Mouse (Mus musculus): ENCODE results near the gene Plekha7. TPM values are rescaled to one million over a fixed set of nuclear protein-coding genes. Genes with fewer than 3 reads are reported as not detected.
"Not testable (repeated sequence)": the region's sequence is repeated elsewhere in the genome, so short reads cannot be mapped to it uniquely, and the experiment has no call there.

Gene Plekha7
- total RNA-seq, 2 experiments from 2014 or later = 9.5 to 11.9 TPM

DNA sequence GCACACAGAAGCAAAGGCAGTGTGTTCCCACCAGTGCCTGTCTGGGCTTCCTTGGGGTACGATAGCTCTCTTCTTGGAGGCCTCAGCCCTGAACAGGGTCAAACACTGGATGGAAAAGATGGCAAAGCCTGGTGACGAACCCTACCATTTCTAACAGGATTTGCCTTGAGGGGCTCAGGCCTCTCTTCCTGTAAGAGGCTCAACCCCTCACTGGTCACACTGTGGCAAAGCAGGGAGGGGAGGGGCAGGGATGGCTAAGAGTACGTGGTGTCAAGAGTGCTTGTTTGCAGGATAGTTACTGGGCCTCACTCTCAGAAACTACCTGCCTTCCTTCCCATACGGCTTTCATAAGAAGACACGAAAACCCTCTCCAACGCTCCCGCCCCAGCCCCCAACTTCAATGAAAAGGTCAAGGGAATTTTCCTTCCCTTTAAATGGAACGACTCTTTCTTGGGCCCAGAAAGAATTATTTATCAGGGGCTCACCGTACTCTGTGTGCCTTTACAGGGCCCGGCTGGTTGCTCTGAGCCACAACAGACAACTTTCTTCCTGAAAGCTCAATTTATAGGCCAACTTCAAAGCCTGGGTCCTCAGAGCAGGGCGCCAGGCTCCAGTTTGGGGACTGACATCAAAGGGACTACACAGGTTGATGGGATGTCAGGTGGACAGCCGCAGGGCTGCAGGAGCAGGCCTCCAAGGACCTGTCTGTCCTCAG, 192.8 kb downstream of the Plekha7 start:
- intact Hi-C loops (cut with DNase I) = no loop called here
- no peak for DNase-seq

- intact Hi-C loops (cut with DNase I) = no loop called here
- no peak for DNase-seq
These were observed 196.6 kb downstream of the Plekha7 start for GRCm38 (mm10) chr7:116111546-116111945.

GRCm38 (mm10) chr7:116110661-116111060, 197.5 kb downstream of the Plekha7 start:
- intact Hi-C loops (cut with DNase I) = no loop called here

DNA sequence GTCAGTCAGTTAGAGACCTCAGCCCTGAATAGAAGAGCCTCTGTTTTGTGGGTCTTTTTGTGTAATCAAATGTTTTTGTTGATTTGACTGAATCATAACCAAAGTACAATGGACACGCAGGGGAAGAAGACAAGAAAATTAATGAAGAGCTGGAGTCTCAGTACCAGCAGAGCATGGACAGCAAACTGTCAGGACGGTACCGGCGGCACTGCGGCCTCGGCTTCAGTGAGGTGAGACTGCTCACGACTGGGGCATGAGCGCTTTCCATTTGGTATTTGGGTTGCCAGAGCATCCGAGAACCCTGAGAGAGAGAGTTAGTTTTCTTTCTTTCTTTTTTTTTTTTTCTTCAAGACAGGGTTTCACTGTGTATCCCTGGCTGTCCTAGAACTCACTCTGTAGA, 205.1 kb downstream of the Plekha7 start:
- DNase-seq = no peak
- intact Hi-C loops (cut with DNase I) = no loop called here

More at GRCm38 (mm10) chr7:116110661-116111060, 197.5 kb downstream of the Plekha7 start:
- DNase-seq = no peak

- DNase-seq = peak; percentile 31 to 41
- intact Hi-C loops (cut with DNase I) = no loop called here
These were observed 208.1 kb downstream of the Plekha7 start for GRCm38 (mm10) chr7:116099952-116100528.

DNA sequence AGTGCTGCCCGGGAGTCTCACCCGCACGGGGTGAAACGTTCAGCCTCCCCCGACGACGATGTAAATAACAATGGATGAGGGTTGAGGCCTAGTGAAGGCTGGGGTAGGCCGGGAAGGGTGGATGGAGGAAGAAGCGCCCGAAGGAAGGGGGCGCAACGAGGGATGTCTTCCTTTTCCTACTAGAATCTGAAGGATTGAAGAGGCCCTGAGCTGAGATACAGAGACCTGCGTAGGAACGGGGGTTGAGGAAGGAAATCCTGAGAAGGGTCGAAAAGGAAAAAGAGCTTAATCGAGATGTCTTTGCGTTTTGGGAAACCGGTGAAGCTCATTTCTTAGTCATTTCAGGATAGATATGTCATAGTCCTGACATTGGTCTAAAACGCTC, 214.7 kb downstream of the Plekha7 start:
- intact Hi-C loops (cut with DNase I) = no loop called here
- DNase-seq = no peak

- intact Hi-C loops (cut with DNase I) = no loop called here
- DNase-seq = peak; percentile 98 to 99
These were observed 215.3 kb downstream of the Plekha7 start for GRCm38 (mm10) chr7:116092710-116093465.

DNA sequence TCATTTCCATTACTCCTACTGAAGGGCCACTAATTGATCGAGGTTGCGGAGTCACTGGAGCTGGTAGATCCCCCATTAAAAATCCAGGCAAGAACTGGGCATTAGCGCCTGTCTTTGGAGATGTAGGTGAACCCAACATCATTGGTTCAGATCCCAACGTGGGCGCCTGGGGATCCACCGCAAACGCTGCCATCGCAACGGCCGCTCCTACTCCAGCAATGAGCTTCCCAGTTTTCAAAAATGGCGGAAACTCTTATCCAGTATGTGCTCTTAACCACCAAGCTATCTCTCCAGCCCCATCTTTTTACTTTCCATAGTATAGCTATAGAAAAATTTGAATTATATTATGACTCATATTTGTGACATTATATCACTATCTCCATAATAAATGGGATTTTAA, 223.8 kb downstream of the Plekha7 start, which contains the start of gene Gm4353:
TSS of gene Gm4353 (minus strand) at position 270 of the 400 bp plus-strand sequence.
- DNase-seq; intact Hi-C loops (cut with DNase I): not testable (repeated sequence)

Other genes with a start within 250 kb of the Plekha7 start
- gene Gm4353, start 223.7 kb downstream of the Plekha7 start, total RNA-seq (2021) = 1 to 10 TPM in 1 of 2 experiments, under 1 TPM in 1; 0.74 to 2.1 TPM
- 100 to 1,000 TPM; 356 to 364 TPM for gene Rps13, start 25.8 kb upstream of the Plekha7 start, total RNA-seq (2021)
- gene Pik3c2a, start 135.1 kb upstream of the Plekha7 start, total RNA-seq (2021) = 10 to 100 TPM; 27.0 to 28.3 TPM
- gene Nucb2, start 196.0 kb upstream of the Plekha7 start, total RNA-seq (2021) = 10 to 100 TPM; 13.8 to 14.4 TPM

Data from heart, postnatal 10 days (tissue).